Mouse (Mus musculus) thymus, postnatal 4 days (tissue): ENCODE data around the gene Nrsn1.
A peak's percentile ranks its signal among the peaks of the same experiment; 100 is the strongest.
"Not testable (repeated sequence)": the region's sequence is repeated elsewhere in the genome, so short reads cannot be mapped to it uniquely, and the experiment has no call there.

Experiments
- DNase-seq: peaks from one replicate; pipeline ENCODE4 v3.0.0; 2021

Gene Nrsn1

DNA sequence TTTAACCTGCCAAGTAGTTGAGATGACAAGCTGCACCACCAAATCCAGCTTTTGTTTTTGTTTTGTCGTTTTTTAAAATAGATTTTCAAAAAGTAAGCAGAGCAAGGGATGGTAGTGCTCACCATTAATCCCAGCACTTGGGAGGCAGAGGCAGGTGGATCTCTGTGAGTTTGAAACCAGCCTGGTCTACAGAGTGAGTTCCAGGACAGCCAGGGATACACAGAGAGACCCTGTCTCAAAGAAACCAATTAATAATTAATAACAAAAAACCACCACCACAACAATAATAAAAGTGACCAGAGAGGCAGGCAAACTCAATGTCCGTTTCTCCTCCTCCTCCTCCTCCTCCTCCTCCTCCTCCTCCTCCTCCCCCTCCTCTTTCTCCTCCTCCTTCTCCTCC lies at the start of gene Nrsn1:
Gene Nrsn1, minus strand, starts transcription at position 101 of the 400 bp plus-strand sequence.
- not testable (repeated sequence) for DNase-seq

- DNase-seq, result no peak
Observed at GRCm38 (mm10) chr13:25312059-25312458, 41.8 kb upstream of the Nrsn1 start.

DNA sequence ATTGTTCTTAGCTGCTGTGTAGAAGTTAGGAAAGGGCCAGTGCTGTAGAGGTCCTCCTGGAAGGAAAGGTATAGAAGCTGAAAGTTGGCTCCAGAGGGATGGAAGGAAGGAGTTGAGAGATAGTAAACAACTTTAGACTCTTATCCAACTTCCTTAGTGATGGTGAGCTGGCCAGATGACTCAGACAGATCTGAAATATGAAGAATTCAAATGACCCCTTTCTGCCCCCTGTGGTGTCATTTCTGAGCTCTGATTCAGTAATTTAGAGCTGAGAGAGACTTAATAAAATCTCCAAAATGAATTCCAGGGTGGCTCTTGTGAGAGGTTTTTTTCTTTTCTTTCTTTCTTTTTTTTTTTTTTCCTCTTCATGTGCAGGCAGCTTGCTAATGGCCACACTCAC lies 39.8 kb upstream of the Nrsn1 start:
- no peak for DNase-seq

DNA sequence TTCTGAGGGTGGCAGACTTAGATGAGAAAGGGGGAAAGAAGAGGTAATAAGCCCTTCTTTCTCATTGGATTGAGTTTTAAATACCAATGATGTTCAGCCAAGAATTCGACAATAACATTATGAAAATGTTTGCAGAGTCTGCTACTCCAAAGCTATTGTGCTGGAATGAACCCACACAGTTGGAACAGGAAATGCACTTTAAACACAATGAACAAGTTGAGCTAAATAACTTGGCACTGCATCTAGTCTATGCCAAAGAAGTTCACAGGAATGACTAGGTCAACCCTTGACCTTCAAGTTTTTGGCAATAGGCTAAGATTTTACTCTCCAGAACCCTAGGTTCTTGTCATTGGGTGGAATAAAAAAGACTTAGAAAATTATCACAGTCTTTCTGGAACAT lies 18.4 kb upstream of the Nrsn1 start:
- no peak for DNase-seq

DNA sequence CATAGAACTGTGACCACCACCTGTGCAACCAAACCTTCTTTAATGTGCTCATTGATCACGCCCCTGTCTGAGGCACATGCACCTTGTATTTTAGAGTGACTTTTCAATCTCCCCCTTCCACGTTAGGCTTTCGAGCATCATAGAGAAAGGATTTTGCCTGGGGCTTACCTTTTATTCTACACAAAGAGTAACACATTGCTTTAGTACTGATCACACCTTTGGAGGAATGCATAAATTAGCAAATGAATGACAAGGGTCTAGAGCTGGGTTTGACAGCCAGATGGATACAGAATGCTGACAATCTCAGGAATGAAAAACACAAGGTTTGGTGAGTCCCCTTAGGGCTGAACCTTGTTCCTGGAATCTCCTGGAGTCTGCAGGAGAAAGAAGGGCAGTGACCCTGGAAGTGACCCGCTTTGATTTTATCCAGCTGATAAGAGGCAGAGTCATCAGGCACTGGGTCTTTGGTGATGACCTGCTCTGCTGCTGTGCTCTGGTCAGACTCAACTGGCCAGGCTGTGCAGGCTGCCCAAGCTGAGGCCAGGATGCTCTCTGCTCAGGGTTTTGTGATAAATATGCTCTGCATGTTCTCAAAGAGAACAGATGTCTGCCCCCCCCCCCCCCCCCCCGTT lies 4.7 kb upstream of the Nrsn1 start:
- no peak for DNase-seq

DNA sequence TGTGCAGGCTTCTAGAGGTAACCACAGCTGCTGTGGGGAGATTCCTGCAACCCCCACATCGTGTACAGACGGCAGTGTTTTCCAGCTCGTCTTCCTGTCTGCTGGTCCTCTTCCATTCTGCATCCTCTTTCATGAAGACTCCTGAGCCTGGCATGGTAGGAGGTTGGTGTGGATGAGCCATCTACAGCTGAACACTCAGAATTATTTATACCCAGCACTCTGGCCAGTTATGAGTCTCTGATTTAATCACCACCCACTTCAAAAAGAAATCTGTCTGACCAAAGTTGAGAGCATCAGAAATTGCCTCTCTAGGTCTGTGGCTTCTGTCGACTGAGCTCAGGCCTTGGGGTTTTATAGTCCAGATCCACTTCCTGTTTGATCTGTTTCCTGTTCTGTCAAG lies 1.9 kb upstream of the Nrsn1 start:
- no peak for DNase-seq

DNA sequence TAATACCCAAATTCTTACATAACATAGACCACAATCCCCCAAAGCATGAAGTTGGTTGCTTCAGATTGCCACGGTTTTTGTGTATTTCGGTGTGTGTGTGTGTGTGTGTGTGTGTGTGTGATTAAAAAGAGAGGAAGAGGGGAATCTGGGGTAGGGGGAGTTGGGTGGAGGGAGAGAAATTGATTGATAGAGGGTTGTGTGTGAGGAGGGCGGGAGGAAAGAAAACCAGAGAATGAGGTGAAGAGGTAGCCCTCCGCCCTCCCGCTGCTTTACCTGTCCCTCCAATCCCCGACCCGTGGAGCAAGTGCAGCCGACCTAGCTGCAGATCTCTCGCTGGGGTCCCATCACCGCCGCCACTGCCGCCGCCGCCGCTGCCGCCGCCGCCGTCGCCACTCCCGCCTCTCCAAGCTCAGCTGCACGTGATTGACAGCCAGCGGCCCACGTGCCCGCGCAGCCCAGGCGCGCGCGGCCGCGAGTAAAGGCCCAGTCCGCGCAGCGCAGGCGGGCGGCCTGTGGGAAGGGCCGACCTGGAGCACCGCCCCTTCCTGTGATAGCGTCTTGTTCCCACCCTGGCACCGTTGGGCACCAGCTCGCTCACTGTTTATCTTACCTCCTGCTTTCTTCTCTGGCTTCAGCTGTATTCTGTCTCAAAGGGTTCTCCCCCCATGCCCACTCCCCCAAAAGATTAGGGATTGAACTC lies 583 bp downstream of the Nrsn1 start:
- peak; percentile 31 for DNase-seq

- peak; percentile 57 for DNase-seq
Observed at GRCm38 (mm10) chr13:25269039-25269438, 1.3 kb downstream of the Nrsn1 start.

DNA sequence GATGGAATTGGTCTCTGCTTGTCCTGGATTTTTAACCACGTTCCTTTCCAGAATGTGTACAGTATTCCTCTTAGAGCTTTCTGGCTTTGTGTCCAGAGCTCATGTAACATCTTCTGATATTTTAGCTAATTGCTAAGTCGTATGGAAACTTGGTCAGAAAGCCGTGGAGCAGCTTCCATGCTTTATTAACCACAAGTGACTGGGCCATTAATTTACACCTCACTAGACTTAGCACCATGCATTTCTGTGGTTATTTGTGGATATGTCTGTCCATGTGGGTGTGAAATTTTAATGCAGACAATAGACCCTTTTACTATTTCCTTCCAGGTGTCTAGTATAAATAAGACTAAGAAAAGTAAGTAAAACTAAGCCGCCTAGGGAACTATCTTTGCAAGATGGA lies 7.6 kb downstream of the Nrsn1 start:
- no peak for DNase-seq

DNA sequence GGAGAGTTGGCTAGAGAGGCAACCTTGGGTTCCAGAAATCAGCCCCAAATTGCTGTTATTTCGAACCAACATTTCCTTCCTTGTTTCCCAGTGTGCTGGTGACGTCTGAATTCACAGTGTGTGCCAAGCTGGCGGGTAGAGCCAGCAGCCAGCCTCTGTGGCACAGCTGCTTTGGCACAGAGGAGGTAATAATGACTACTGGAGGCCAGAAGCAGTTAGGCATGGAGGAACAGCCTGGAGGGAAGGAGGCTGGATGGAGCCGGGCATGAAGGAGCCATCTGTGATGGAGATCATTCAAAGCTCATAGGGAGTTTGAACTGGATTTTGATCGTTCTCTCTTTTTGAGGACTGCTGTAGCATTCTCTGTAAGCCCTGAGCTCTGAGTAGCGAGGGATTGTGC lies 12.7 kb downstream of the Nrsn1 start:
- no peak for DNase-seq

DNA sequence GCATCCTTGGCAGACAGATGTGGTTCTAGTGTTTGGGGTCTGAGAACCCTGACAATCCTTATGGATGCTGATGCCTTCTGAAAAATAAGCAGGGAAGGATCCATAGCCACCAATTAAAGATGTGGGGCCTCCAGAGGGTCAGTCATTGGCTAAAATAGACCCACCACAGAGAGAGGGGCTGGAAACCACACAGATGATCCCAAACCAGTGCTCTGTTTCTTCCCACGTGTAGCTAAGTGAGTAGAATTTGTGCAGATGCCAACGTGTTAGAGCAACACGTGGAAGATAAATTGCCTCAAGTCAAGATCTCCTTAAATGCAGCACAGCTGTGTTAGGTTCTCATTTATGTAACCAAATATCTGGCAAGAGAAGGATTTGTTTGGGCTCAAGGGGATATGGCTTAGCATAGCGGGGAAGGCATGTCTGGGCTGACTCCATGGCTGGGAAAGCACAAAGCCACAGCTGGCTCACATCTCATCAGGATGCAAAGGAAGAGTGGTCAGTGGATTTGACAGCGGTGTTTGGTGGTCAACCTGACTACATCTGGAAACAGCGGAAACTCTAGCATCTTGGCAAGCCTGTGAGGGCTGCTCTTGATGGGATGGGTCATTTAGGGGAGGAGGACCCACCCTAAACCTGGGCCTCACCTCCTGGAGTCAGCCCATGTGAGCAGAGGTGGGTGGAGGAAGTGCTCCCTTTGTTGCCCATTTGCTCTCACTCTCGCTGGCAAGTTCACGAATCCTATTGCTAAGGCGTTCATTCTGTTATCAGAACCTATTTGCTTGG lies 15.6 kb downstream of the Nrsn1 start:
- DNase-seq, result no peak

GRCm38 (mm10) chr13:25251893-25252292 lies 18.4 kb downstream of the Nrsn1 start:
- no peak for DNase-seq

DNA sequence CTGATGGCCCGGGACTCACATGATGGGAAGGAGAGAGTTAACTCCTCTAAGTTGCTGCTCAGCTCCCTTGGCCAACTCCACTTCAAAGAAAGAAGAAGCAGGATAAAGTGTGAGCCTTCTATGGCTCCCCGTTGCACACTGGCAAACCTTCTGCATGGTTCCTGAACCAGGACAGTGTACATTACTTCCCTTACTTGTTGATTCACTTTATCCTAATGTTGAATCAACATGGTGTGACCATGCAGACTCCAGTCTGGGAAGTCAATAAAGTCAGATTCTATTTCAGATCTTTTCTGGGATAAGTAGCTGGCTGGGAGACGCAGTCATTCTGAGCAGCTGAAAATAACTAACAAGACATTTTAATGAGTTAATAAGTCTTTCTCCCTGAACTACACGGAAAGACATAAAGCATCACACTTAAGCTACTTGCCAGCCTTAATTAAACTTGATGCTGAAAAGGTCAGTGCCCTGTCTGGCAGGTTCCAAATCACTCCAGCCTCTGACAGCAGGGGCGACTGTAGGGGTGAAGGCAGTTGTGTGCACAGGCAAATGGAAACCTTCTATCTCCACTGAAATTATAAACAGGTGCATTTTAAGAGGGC lies 50.0 kb downstream of the Nrsn1 start:
- no peak for DNase-seq

- DNase-seq, result no peak
Observed at GRCm38 (mm10) chr13:25218394-25218793, 51.9 kb downstream of the Nrsn1 start.

DNA sequence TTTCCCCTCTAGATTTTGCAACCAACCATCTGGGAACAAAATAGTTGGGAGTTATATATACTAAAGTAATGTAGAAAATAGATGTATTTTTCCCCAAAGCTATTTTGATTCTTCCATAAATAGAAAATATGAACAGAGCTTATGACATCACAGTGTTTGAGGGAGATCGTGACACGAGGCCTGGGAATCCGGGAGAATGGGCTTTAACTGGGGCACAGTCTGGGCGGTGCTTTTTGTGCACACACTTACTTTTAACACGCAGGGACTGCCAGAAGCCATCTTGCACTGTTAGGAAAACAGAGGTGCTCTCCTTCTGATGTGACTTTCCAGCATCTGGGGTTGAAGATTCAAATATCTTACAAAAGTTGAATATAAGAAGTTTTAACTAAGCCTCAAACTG lies 63.4 kb downstream of the Nrsn1 start:
- DNase-seq, result no peak
